Mouse (Mus musculus) hindbrain, postnatal 0 days (tissue): ENCODE measurements around the gene Ankrd26. TPM values are rescaled to one million over a fixed set of nuclear protein-coding genes. Genes with fewer than 3 reads are reported as not detected.

Source experiments
- ATAC-seq: fragments of 200-750 bp; cut with Nextera tagmentation; 2 replicates; pipeline ENCODE4 v1.8.0; 2017; ENCODE audit warnings: mild to moderate bottlenecking, moderate TSS enrichment, moderate library complexity
- DNase-seq: peaks from one replicate; pipeline ENCODE4 v3.0.0-alpha.2; 2015; ENCODE audit warnings: low spot score
- H3K27ac ChIP-seq: fragments of 300-500 bp; sonication (generic); 2 replicates; pipeline ENCODE4 v1.5.1; 2014; ENCODE audit warnings: mild to moderate bottlenecking
- H3K27me3 ChIP-seq: fragments of 300-500 bp; sonication (generic); 2 replicates; pipeline ENCODE4 v1.6.1; 2014; ENCODE audit warnings: low read length, mixed read lengths; ENCODE audit not compliant: insufficient read depth
- H3K36me3 ChIP-seq: fragments of 300-500 bp; sonication (generic); 2 replicates; pipeline ENCODE4 v1.6.1; 2014; ENCODE audit warnings: low read length, mixed read lengths; ENCODE audit not compliant: insufficient read depth
- H3K4me1 ChIP-seq: fragments of 300-500 bp; sonication (generic); 2 replicates; pipeline ENCODE4 v1.6.1; 2014; ENCODE audit warnings: antibody characterized with exemption, low read length, mixed read lengths; ENCODE audit not compliant: insufficient read depth
- H3K4me2 ChIP-seq: fragments of 300-500 bp; sonication (generic); 2 replicates; pipeline ENCODE4 v1.6.1; 2014; ENCODE audit warnings: low read depth, mild to moderate bottlenecking, low read length, moderate library complexity, mixed read lengths
- H3K4me3 ChIP-seq: fragments of 300-500 bp; sonication (generic); 2 replicates; pipeline ENCODE4 v1.5.1; 2014; ENCODE audit warnings: low read length
- H3K9ac ChIP-seq: fragments of 300-500 bp; sonication (generic); replicated peaks from 2 replicates; pipeline ENCODE4 v1.6.1; 2014; ENCODE audit warnings: mild to moderate bottlenecking, low read length, moderate library complexity, mixed read lengths
- H3K9me3 ChIP-seq: fragments of 300-500 bp; sonication (generic); 2 replicates; pipeline ENCODE4 v1.6.1; 2016; ENCODE audit warnings: low read length, mixed read lengths
- CTCF ChIP-seq: IDR thresholded peaks from 2 replicates; pipeline ENCODE4 v1.5.1; 2016; ENCODE audit warnings: antibody characterized with exemption, control low read depth, low read depth
- WGBS: fragments of 180-500 bp; shearing (Covaris S2); extraction: QIAGEN DNeasy Blood & Tissue Kit; methylation state at CpG from one replicate; pipeline ENCODE4 v1.1.7; 2014; 5-methylcytosine and 5-hydroxymethylcytosine counted together
- polyA plus RNA-seq: library from polyadenylated mRNA; unstranded; fragments of >200 nt; fragmentation: Nextera tagmentation; extraction: Ambion mirVana; gene quantifications from 2 replicates; pipeline ENCODE4 v1.2.1, GENCODE M21; 2015
- total RNA-seq: library from RNA; depleted of rRNA; stranded (reverse); fragments of >200 nt; gene quantifications from 2 replicates; pipeline ENCODE4 v1.2.3, GENCODE M21; 2014

The Ankrd26 gene
- total and polyA plus RNA-seq, 2 experiments from 2014 or later: 5.5 to 12.5 TPM

DNA sequence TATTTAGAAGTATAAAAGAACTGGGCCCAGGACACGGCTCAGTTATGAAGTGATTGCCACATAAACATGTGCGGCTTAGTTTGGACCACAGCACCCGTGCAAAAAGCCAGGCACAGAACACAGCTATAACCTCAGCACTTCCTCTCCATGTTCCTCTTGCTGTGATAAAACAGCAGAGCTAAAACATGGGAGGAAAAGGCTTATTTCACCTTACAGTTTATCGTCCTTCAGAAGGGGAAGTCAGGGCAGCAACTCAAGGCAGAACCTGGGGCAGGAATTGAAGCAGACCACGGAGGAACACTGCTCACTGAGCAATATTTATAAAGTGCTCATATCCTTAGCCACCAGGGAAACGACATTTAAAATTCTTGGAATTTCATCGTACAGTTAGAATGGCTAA lies 63.0 kb downstream of the Ankrd26 start:
- ATAC-seq: no peak
- no peak for DNase-seq
- no peaks in the 10 kb centered on the region for H3K9me3 ChIP-seq
- no peaks in the 10 kb centered on the region for H3K27me3 ChIP-seq
- H3K4me3 ChIP-seq: no peak overlapping the region
- no peak overlapping the region for H3K4me2 ChIP-seq
- no peak for TF ChIP-seq CTCF
- WGBS: 91% methylated on average over 7 of the region's 7 CpGs
- H3K36me3 ChIP-seq: peaks cover 23% of the 10 kb centered on the region
- no peaks in the 10 kb centered on the region for H3K4me1 ChIP-seq
- no peak overlapping the region for H3K27ac ChIP-seq
- no peak overlapping the region for H3K9ac ChIP-seq

DNA sequence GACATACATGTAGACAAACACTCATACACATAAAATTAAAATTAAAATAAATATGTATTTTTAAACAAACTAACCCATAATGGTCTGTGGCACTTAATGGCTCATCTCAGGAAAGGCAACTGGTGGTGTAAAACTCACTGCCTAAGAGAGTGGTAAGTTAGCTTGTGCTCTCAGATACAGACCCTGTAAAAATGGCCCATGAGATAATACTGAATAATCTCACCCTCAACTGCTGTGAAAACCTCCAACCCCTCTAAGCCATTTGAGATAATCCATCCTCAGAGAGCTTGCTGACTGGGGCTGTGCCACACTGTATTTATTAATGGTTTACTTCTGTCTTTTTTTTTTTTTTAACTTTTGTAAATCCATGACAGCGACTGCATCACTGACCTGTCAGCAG lies 79.9 kb downstream of the Ankrd26 start:
- 75% methylated on average over 1 of the region's 1 CpGs for WGBS
- no peaks in the 10 kb centered on the region for H3K9me3 ChIP-seq
- 0 out of 2 replicates have a peak, but pooled peaks cover 7% of the 10 kb centered on the region for H3K4me1 ChIP-seq
- DNase-seq: no peak
- no peak for TF ChIP-seq CTCF
- H3K27me3 ChIP-seq: no peaks in the 10 kb centered on the region
- H3K4me2 ChIP-seq: no peak overlapping the region
- no peaks in the 10 kb centered on the region for H3K36me3 ChIP-seq
- no peak overlapping the region for H3K27ac ChIP-seq
- H3K9ac ChIP-seq: no peak overlapping the region
- H3K4me3 ChIP-seq: no peak overlapping the region
- ATAC-seq: no peak

DNA sequence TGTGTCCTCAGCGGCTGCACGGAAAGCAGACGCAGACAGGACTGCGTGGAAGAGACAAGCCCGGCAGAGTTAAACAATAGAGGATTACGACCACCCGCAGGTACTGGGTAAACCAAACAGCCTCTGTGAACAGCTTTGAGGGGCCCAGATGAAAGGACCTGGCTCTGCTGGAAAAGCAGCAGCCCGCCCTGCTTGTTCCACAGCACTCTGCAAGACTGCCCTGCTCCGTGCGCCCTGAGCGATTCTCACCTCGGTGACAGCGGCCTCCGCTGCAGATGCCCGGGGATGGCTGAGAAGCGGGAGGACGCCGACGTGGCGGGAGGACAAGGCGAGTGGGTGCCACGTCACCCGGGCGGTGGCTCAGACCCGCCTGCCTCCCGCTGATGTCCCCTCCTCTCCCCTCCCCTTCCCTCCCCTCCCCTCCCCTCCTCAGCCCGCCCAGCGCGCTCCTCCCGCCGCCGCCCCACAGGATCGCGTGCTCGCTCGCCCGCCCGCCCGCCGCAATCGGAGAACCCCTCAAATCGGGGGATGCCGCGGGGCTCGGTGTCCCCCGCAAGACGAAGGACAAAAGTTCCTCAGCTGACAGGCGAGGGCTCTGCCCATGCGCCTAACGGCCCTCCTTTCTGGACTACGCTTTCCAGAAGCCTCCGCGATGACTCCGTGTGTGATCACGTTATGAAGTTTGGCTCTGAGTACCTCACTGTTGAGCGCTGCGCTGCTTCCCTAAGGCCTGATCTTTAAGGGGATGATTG lies 82.9 kb downstream of the Ankrd26 start, which contains the start of gene Zfp9:
Gene Zfp9, minus strand, starts transcription at position 364 of the 752 bp plus-strand sequence.
- ATAC-seq: peak; percentile 94
- peak within 1 kb of the TSS; percentile 68 for H3K9ac ChIP-seq
- H3K27me3 ChIP-seq: no peaks in the 10 kb centered on the region
- H3K36me3 ChIP-seq: peaks cover 7% of the 10 kb centered on the region; the same call in 1 of the 2 replicates
- H3K27ac ChIP-seq: peak within 1 kb of the TSS; percentile 93
- peak; percentile 93 for DNase-seq
- H3K9me3 ChIP-seq: no peaks in the 10 kb centered on the region
- under 1% methylated on average over 48 of the region's 57 CpGs for WGBS
- peak within 1 kb of the TSS; percentile 59 for H3K4me3 ChIP-seq
- no peak for TF ChIP-seq CTCF
- peaks cover 12% of the 10 kb centered on the region; the same call in 1 of the 2 replicates for H3K4me1 ChIP-seq
- H3K4me2 ChIP-seq: peak within 1 kb of the TSS; percentile 74

DNA sequence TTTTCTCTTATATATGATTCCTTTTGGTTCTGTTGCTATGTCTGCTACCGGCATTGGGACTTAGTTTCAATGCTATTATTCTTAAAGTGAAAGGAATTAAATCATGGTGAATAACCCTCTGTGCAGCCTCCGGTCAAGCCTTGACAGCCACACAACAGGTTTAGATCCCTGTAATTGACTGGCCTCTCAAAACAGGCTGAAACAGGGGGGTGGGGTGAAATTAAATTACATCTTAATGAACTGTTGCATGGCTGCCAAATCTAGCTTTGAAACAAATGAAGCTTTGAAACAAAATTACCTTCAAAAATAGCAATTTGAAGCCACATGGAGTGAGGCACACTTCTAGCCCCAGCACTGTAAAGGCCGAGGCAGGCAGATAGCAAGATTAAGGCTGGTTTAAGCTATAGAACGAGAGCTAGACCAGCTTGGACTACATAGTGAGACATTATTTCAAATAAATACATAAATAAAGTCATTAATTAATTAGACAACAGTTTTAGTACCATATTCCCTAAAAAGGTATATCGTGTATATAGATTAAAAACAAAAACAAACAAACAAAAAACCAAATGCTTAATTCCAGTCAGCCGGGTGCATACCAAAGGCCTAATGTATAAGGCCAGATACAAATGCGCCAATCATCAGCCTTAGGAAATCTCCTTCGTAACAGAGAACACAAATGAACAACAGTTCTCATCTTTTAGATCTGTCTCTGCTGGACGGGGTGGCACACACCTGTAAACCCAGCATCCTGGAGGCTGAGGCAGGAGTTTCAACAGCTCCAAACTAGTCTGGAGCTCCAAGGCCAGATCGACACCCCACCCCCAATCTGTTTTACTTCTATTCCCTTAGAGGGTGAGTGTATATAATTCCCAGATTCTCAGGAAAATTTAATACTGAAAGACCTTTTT lies 83.9 kb downstream of the Ankrd26 start:
- Histone ChIP-seq H3K4me3 (peak overlapping the region; percentile 59), H3K9me3 (no peaks in the 10 kb centered on the region), H3K27me3 (no peaks in the 10 kb centered on the region), H3K36me3 (peaks cover 7% of the 10 kb centered on the region; the same call in 1 of the 2 replicates), H3K27ac (peak overlapping the region; percentile 93), H3K4me2 (peak overlapping the region; percentile 74), H3K4me1 (peaks cover 12% of the 10 kb centered on the region; the same call in 1 of the 2 replicates), H3K9ac (peak overlapping the region; percentile 68)
- peak; percentile 32 for DNase-seq
- 12% methylated on average over 10 of the region's 10 CpGs for WGBS
- TF ChIP-seq CTCF: no peak
- 0 out of 2 replicates have a peak, but pooled peaks have one; percentile 18 for ATAC-seq

DNA sequence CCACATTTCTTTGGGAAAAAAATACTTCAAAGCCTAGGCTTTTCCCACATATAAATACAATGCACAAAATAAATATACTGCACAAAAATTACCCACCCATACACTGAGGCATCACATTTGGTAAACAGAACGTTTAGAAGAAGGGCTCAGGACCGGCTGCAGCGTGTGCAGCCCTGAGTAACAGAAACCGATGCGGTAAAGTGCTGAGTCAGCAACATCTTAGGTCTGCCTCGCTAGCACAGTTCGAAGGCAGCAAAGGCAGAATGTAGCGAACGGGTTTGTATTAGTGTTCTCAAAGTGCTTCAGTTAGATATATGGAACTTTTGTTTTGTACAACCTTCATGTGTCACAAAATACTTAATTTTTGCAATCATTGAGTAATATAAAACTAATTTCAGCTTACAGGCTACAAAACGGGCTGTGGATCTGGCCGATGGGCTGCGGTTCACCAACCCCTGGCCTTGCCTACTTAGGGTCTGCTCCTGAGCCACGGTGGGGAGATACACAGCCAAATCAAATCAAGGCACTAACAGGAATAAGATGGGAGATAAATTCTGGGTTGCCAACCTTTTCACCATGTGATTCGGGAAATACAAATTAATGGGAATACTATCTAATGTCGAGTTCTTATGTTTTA lies 99.8 kb downstream of the Ankrd26 start:
- no peak overlapping the region for H3K4me2 ChIP-seq
- H3K27me3 ChIP-seq: no peaks in the 10 kb centered on the region
- H3K36me3 ChIP-seq: peaks cover 27% of the 10 kb centered on the region
- DNase-seq (no peak), ATAC-seq (no peak)
- H3K9ac ChIP-seq: no peak overlapping the region
- H3K9me3 ChIP-seq: no peaks in the 10 kb centered on the region
- no peaks in the 10 kb centered on the region for H3K4me1 ChIP-seq
- WGBS: 84% methylated on average over 15 of the region's 15 CpGs
- TF ChIP-seq CTCF: no peak
- H3K4me3 ChIP-seq: no peak overlapping the region
- H3K27ac ChIP-seq: no peak overlapping the region

DNA sequence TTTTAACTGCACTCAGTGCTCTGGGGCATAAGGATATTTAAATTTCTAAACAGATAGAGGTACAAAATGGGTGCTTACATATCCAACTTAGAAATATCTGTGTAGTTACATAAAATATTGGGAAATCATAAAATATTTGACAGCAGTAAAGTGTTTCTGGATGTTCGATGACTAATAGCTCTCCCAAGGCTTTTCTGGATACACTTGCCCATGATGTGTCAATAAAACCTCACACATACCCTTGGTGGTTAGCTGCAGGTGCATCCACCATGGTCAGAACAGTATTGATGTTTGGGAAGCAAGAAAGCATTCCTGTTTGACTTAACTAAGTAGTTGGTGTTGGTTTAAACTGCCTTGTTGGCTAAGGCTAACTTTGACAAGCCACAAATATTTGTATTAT lies 104.3 kb downstream of the Ankrd26 start:
- DNase-seq (no peak), ATAC-seq (no peak)
- no peak for TF ChIP-seq CTCF
- Histone ChIP-seq H3K27ac (no peak overlapping the region), H3K9me3 (no peaks in the 10 kb centered on the region), H3K36me3 (no peaks in the 10 kb centered on the region), H3K4me2 (no peak overlapping the region), H3K4me1 (0 out of 2 replicates have a peak, but pooled peaks cover 2% of the 10 kb centered on the region), H3K9ac (no peak overlapping the region), H3K4me3 (no peak overlapping the region), H3K27me3 (no peaks in the 10 kb centered on the region)
- 91% methylated on average over 1 of the region's 1 CpGs for WGBS
